Mouse (Mus musculus) MN1 (cell line): ENCODE results near the gene Pip4k2a.
"Not testable (repeated sequence)": the region's sequence is repeated elsewhere in the genome, so short reads cannot be mapped to it uniquely, and the experiment has no call there.

Experiments
- DNase-seq: peaks from one replicate; pipeline ENCODE4 v3.0.0-alpha.2; 2016; ENCODE audit warnings: low spot score

Pip4k2a gene

GRCm38 (mm10) chr2:18896015-18896414 is 101.9 kb downstream of the Pip4k2a start:
- DNase-seq = no peak

GRCm38 (mm10) chr2:18893336-18893735 is 104.6 kb downstream of the Pip4k2a start:
- not testable (repeated sequence) for DNase-seq

GRCm38 (mm10) chr2:18891991-18892537 is 105.9 kb downstream of the Pip4k2a start:
- no peak for DNase-seq

- peak; percentile 84 for DNase-seq
Measured at GRCm38 (mm10) chr2:18890227-18891001, 107.5 kb downstream of the Pip4k2a start.

GRCm38 (mm10) chr2:18884277-18884676 is 113.6 kb downstream of the Pip4k2a start:
- DNase-seq = no peak

- DNase-seq = no peak
Measured at GRCm38 (mm10) chr2:18874626-18875025, 123.3 kb downstream of the Pip4k2a start.

GRCm38 (mm10) chr2:18874063-18874462 is 123.9 kb downstream of the Pip4k2a start:
- DNase-seq = no peak

GRCm38 (mm10) chr2:18873440-18873839 is 124.5 kb downstream of the Pip4k2a start:
- DNase-seq = no peak

- DNase-seq = peak; percentile 69
Measured at GRCm38 (mm10) chr2:18872797-18873196, 125.1 kb downstream of the Pip4k2a start.

- no peak for DNase-seq
Measured at GRCm38 (mm10) chr2:18871087-18871486, 126.8 kb downstream of the Pip4k2a start.

GRCm38 (mm10) chr2:18867069-18867468 is 130.9 kb downstream of the Pip4k2a start:
- DNase-seq = no peak

- DNase-seq = no peak
Measured at GRCm38 (mm10) chr2:18864719-18865118, 133.2 kb downstream of the Pip4k2a start.

GRCm38 (mm10) chr2:18861607-18862158 is 136.2 kb downstream of the Pip4k2a start:
- no peak for DNase-seq

- DNase-seq = peak; percentile 75
Measured at GRCm38 (mm10) chr2:18860686-18861085, 137.2 kb downstream of the Pip4k2a start.

GRCm38 (mm10) chr2:18857952-18858351 is 140.0 kb downstream of the Pip4k2a start:
- no peak for DNase-seq

GRCm38 (mm10) chr2:18856461-18856860 is 141.5 kb downstream of the Pip4k2a start:
- no peak for DNase-seq

- no peak for DNase-seq
Measured at GRCm38 (mm10) chr2:18855246-18855645, 142.7 kb downstream of the Pip4k2a start.

GRCm38 (mm10) chr2:18853345-18853744 is 144.6 kb downstream of the Pip4k2a start:
- DNase-seq = no peak

- no peak for DNase-seq
Measured at GRCm38 (mm10) chr2:18850657-18851056, 147.3 kb downstream of the Pip4k2a start.

GRCm38 (mm10) chr2:18848074-18848629 is 149.8 kb downstream of the Pip4k2a start:
- no peak for DNase-seq

- no peak for DNase-seq
Measured at GRCm38 (mm10) chr2:18842527-18842926, 155.4 kb downstream of the Pip4k2a start.

GRCm38 (mm10) chr2:18841051-18841450 is 156.9 kb downstream of the Pip4k2a start:
- no peak for DNase-seq

GRCm38 (mm10) chr2:18839532-18839931 is 158.4 kb downstream of the Pip4k2a start:
- no peak for DNase-seq
